Mouse (Mus musculus): Measurements from ENCODE around the gene Acap1. TPM values are rescaled to one million over a fixed set of nuclear protein-coding genes. Genes with fewer than 3 reads are reported as not detected.
"Not testable (repeated sequence)": the region's sequence is repeated elsewhere in the genome, so short reads cannot be mapped to it uniquely, and the experiment has no call there.

Acap1 gene
- polyA plus RNA-seq, 1 experiment from 2014 or later: 1.6 TPM

GRCm38 (mm10) chr11:69864138-69864860 lies 31.0 kb downstream of the Acap1 start:
- 49% methylated on average over 8 of the region's 8 CpGs for WGBS
- H3K27ac ChIP-seq: no peak overlapping the region
- no peaks in the 10 kb centered on the region for H3K9me3 ChIP-seq
- H3K4me2 ChIP-seq: no peak overlapping the region
- ATAC-seq (ENCODE audit: insufficient number of reproducible peaks, insufficient read depth, low FRiP score, low TSS enrichment, low read depth): no peak
- peaks cover 5% of the 10 kb centered on the region for H3K27me3 ChIP-seq
- H3K4me3 ChIP-seq: no peak overlapping the region
- 0 out of 2 replicates have a peak, but pooled peaks cover 5% of the 10 kb centered on the region for H3K4me1 ChIP-seq
- H3K9ac ChIP-seq: no peak overlapping the region
- H3K36me3 ChIP-seq: no peaks in the 10 kb centered on the region

- not testable (repeated sequence) for H3K4me1 ChIP-seq; H3K36me3 ChIP-seq; H3K9me3 ChIP-seq; H3K4me3 ChIP-seq; ATAC-seq (ENCODE audit: insufficient number of reproducible peaks, insufficient read depth, low FRiP score, low TSS enrichment, low read depth); H3K27ac ChIP-seq; H3K4me2 ChIP-seq; H3K9ac ChIP-seq
- H3K27me3 ChIP-seq: peaks cover 10% of the 10 kb centered on the region
- WGBS: 76% methylated on average over 3 of the region's 3 CpGs
Observed at GRCm38 (mm10) chr11:69863729-69864128, 31.6 kb downstream of the Acap1 start.

DNA sequence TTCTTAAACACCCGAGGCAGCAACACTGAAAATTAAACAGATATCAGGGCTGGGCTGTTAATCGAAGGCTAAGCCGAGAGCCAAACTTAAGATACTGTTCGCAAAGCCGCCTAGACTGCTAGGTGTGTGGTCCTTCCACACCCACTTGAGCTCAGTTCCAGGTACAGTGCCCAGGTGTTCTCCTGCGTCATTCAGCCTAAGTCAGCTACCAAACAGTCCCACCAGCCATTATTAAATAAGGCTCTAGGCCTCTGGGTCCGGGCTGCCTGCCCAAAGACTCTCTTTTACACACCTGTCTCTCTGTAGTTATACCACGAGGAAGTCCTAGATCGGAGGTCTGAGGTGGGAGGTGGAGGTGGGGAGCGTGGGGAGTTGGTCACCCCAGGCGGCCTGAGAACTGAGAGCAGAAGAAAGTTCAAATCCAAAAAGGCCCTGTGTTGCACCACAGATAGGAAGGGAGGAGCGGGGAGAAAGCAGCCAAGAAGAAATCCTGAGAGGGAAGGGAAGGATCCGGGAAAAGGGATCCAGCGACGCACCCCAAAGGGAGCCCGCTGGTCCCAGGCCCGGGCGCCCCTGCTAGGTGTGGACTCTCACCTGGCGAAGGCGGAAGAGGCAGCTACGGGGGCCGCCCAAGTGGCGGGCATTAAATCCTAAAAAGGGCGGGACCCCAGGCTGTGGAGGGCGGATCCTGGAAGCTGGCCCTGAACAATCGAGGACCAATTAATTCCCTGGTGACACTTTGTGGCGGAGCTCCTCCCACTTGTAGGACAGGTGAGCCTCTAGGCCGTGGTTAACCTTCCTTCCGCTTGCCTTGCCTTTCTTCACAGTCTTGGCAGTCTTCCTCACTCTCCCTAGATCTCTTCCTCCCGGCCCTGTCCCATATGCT lies 37.0 kb downstream of the Acap1 start, which contains the start of gene Tnk1:
Gene Tnk1 (minus strand): TSS at position 618 of the 886 bp plus-strand sequence.
- peak within 1 kb of the TSS; percentile 42 for H3K4me2 ChIP-seq

GRCm38 (mm10) chr11:69855347-69855746 lies 40.0 kb downstream of the Acap1 start:
- peaks cover 27% of the 10 kb centered on the region for H3K36me3 ChIP-seq
- no peak for ATAC-seq (ENCODE audit: insufficient number of reproducible peaks, insufficient read depth, low FRiP score, low TSS enrichment, low read depth)
- peaks cover 18% of the 10 kb centered on the region for H3K4me1 ChIP-seq
- no peak overlapping the region for H3K4me3 ChIP-seq
- H3K4me2 ChIP-seq: peak overlapping the region; percentile 30
- no peaks in the 10 kb centered on the region for H3K9me3 ChIP-seq
- H3K27ac ChIP-seq: no peak overlapping the region
- WGBS: 25% methylated on average over 16 of the region's 16 CpGs
- H3K9ac ChIP-seq: no peak overlapping the region
- peaks cover 27% of the 10 kb centered on the region for H3K27me3 ChIP-seq

More for the DNA sequence above, 37.0 kb downstream of the Acap1 start, which contains the start of gene Tnk1:
- Histone ChIP-seq H3K4me1 (peaks cover 9% of the 10 kb centered on the region), H3K9me3 (no peaks in the 10 kb centered on the region), H3K27ac (peak within 1 kb of the TSS; percentile 73), H3K9ac (peak within 1 kb of the TSS; percentile 58; the same call in 1 of the 2 replicates), H3K4me3 (peak within 1 kb of the TSS; percentile 27), H3K27me3 (peaks cover 27% of the 10 kb centered on the region), H3K36me3 (no peaks in the 10 kb centered on the region; the same call in 1 of the 2 replicates)
- 17% methylated on average over 30 of the region's 30 CpGs for WGBS
- ATAC-seq (ENCODE audit: insufficient number of reproducible peaks, insufficient read depth, low FRiP score, low TSS enrichment, low read depth): no peak

DNA sequence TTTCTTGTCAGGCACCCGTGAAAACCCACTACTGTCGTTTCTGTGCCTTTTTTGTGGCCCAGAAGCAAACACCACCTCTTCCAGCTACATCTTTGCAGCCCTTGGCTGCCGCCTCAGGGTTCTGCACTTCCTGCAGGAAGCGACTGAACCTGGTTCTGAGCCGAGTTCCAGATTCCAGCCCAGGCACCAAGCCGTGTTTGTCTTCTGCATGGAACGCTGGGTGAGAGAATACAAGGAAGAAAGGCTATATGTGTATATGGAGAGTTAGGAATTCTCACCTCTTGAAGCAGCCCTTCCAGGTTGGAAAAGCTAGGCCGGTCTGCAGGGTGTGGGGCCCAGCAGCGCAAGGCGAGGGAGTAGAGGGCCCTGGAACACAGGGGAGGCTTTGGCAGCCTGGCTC lies 40.7 kb downstream of the Acap1 start:
- ATAC-seq (ENCODE audit: insufficient number of reproducible peaks, insufficient read depth, low FRiP score, low TSS enrichment, low read depth): no peak
- WGBS: 84% methylated on average over 10 of the region's 10 CpGs
- no peak overlapping the region for H3K4me3 ChIP-seq
- H3K27me3 ChIP-seq: peaks cover 26% of the 10 kb centered on the region
- H3K36me3 ChIP-seq: peaks cover 34% of the 10 kb centered on the region
- no peak overlapping the region for H3K9ac ChIP-seq
- H3K4me2 ChIP-seq: no peak overlapping the region
- peaks cover 22% of the 10 kb centered on the region for H3K4me1 ChIP-seq
- H3K9me3 ChIP-seq: no peaks in the 10 kb centered on the region
- H3K27ac ChIP-seq: no peak overlapping the region

DNA sequence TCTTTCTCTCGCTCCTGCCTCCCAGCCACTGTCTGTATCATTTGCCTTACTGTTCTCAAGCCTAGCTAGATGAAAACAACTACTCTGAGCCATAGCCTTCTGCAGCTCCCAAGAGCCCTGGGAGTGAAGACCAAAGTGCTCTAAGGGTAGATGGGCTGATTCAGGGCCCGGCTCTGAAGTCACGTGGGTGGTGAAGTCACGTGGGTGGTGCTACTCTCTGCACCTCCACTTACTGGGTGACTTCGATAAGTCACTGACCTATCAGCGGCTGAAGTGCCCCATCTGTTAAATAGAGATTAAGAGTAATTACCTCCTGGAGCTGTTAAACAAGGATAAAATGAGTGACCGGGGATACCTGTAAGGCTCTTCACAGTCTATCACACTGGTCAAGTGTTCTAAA lies 41.3 kb downstream of the Acap1 start:
- peaks cover 22% of the 10 kb centered on the region for H3K4me1 ChIP-seq
- H3K9ac ChIP-seq: no peak overlapping the region
- no peak overlapping the region for H3K4me2 ChIP-seq
- peaks cover 19% of the 10 kb centered on the region for H3K27me3 ChIP-seq
- no peak for ATAC-seq (ENCODE audit: insufficient number of reproducible peaks, insufficient read depth, low FRiP score, low TSS enrichment, low read depth)
- H3K9me3 ChIP-seq: no peaks in the 10 kb centered on the region
- peaks cover 41% of the 10 kb centered on the region for H3K36me3 ChIP-seq
- 74% methylated on average over 7 of the region's 7 CpGs for WGBS
- no peak overlapping the region for H3K27ac ChIP-seq
- H3K4me3 ChIP-seq: no peak overlapping the region

DNA sequence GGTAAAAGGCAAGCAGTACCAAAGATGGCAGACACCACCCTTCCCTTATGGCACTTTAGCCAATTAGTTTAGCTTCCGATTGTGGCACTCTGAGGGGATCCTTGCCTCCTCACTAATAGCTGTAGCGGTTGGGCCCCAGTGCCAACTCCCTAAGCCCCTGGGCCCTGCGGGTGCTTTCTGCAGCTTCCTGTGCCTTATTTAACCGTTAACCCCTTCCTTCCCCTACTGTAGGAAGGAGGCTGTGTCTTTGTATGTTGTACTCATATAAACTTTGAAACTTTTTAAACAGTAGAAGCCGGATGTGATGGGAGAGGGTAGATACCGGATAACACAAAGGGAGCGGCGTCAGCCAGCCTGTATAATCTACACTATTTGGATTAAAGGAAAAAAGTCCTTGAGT lies 44.6 kb downstream of the Acap1 start:
- peaks cover 40% of the 10 kb centered on the region for H3K4me1 ChIP-seq
- peak overlapping the region; percentile 33; the same call in 1 of the 2 replicates for H3K27ac ChIP-seq
- H3K36me3 ChIP-seq: peaks cover 55% of the 10 kb centered on the region
- WGBS: 63% methylated on average over 8 of the region's 8 CpGs
- H3K27me3 ChIP-seq: peaks cover 2% of the 10 kb centered on the region; the same call in 1 of the 2 replicates
- H3K9me3 ChIP-seq: no peaks in the 10 kb centered on the region
- ATAC-seq (ENCODE audit: insufficient number of reproducible peaks, insufficient read depth, low FRiP score, low TSS enrichment, low read depth): no peak
- no peak overlapping the region for H3K9ac ChIP-seq
- H3K4me2 ChIP-seq: no peak overlapping the region
- H3K4me3 ChIP-seq: no peak overlapping the region

DNA sequence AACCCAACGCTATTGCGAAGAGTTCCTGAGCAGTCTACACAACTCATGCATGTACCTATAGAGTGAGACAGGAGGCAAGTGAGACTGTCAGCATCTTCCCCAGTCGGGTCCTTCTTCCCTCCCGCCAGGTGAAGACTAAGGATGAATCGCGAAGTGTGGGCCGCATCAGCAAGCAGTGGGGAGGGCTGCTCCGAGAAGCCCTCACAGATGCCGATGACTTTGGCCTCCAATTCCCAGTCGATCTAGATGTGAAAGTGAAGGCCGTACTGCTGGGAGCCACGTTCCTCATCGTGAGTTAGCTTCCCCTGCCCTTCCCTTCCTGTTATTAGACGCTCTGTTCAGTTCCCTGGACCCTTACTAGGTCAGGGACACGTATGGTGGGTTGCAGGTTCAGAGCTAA lies 45.5 kb downstream of the Acap1 start:
- H3K9ac ChIP-seq: no peak overlapping the region
- H3K4me3 ChIP-seq: no peak overlapping the region
- no peak overlapping the region for H3K4me2 ChIP-seq
- WGBS: 94% methylated on average over 15 of the region's 15 CpGs
- no peak overlapping the region for H3K27ac ChIP-seq
- no peaks in the 10 kb centered on the region for H3K9me3 ChIP-seq
- no peaks in the 10 kb centered on the region for H3K27me3 ChIP-seq
- H3K4me1 ChIP-seq: peaks cover 41% of the 10 kb centered on the region
- no peak for ATAC-seq (ENCODE audit: insufficient number of reproducible peaks, insufficient read depth, low FRiP score, low TSS enrichment, low read depth)
- H3K36me3 ChIP-seq: peaks cover 55% of the 10 kb centered on the region

DNA sequence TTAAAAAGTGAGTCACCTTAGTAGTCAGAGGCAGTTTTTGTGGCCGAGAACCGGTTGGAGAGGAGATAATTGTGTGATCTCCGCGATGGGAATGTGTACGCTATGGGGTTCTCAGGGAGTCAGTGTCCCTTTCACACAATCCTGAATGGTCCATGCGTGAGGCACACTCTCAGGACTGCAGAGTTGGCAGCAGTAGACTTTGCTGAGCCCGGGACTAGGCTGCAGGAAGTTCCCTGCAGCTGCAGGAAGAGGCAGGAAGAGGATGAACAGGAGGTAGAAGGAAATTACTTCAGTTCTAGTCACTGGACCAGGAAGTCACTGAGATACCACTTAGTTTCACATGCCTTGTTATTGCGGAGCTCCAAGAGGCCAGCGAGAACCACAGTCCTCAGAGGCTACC lies 46.2 kb downstream of the Acap1 start:
- peaks cover 41% of the 10 kb centered on the region for H3K4me1 ChIP-seq
- H3K9me3 ChIP-seq: no peaks in the 10 kb centered on the region
- H3K27ac ChIP-seq: 0 out of 2 replicates have a peak overlapping the region, but pooled peaks have one; percentile 1
- ATAC-seq (ENCODE audit: insufficient number of reproducible peaks, insufficient read depth, low FRiP score, low TSS enrichment, low read depth): no peak
- WGBS: 88% methylated on average over 9 of the region's 9 CpGs
- no peaks in the 10 kb centered on the region for H3K27me3 ChIP-seq
- H3K4me2 ChIP-seq: no peak overlapping the region
- H3K4me3 ChIP-seq: no peak overlapping the region
- no peak overlapping the region for H3K9ac ChIP-seq
- H3K36me3 ChIP-seq: peaks cover 55% of the 10 kb centered on the region

- peak overlapping the region; percentile 76 for H3K4me3 ChIP-seq
- H3K27me3 ChIP-seq: no peaks in the 10 kb centered on the region
- WGBS: 94% methylated on average over 6 of the region's 6 CpGs
- peaks cover 54% of the 10 kb centered on the region for H3K36me3 ChIP-seq
- peaks cover 36% of the 10 kb centered on the region for H3K4me1 ChIP-seq
- H3K9me3 ChIP-seq: no peaks in the 10 kb centered on the region
- H3K27ac ChIP-seq: peak overlapping the region; percentile 96; the same call in 1 of the 2 replicates
- peak overlapping the region; percentile 90; the same call in 1 of the 2 replicates for H3K9ac ChIP-seq
- peak overlapping the region; percentile 94 for H3K4me2 ChIP-seq
- no peak for ATAC-seq (ENCODE audit: insufficient number of reproducible peaks, insufficient read depth, low FRiP score, low TSS enrichment, low read depth)
Observed at GRCm38 (mm10) chr11:69848021-69848420, 47.3 kb downstream of the Acap1 start.

Data from embryonic facial prominence, embryonic 13.5 days (tissue).